Mouse (Mus musculus) lung, adult 2 months (tissue): ENCODE measurements at regions not wholly inside any gene's neighbourhood (a gene's known extent, or its start where the extent isn't known, plus 50 kb on each side); places are given as distances from the start of the nearest gene placed in this dataset.

ENCODE experiments used
- CTCF ChIP-seq: fragments of 200-500 bp; IDR thresholded peaks from 2 replicates; pipeline ENCODE4 v1.5.1; 2011; ENCODE audit warnings: mild to moderate bottlenecking, low read length, control low read depth; ENCODE audit not compliant: insufficient read depth
- POLR2A ChIP-seq: fragments of 200-500 bp; IDR thresholded peaks from 2 replicates; pipeline ENCODE4 v1.6.1; 2011; ENCODE audit warnings: low read depth, mild to moderate bottlenecking, control low read depth, low read length, borderline replicate concordance; ENCODE audit errors: extremely low read depth

DNA sequence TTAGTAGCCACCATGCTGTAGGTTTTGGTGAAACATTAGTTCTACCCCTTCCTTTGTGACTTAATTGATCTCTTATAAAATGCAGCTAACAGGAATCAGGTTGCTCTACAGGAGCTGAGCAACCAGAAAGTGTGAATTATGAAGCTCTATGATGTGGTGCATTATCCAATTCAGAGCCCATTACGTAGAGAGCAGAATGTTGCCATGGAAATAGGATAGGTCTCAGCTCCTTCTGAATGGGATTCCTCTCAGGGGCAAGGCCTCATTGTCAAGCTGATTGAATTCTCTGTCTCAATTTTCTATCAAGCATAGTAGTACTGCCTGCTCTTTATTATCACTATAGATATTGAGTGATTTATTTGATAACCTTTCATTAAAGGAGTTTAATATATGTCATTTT lies 185.6 kb upstream of the Klf6 start:
- TF ChIP-seq CTCF (no peak), POLR2A (no peak)
